Mouse (Mus musculus): ENCODE measurements around the gene Cdkn2aipnl.

Cdkn2aipnl gene

GRCm38 (mm10) chr11:51967443-51968401 lies at the start of gene Cdkn2aipnl:
Cdkn2aipnl (plus strand) TSS chr11:51967661.
- peak; percentile 97 for DNase-seq (ENCODE audit: low spot score)

GRCm38 (mm10) chr11:51917951-51918350 lies 49.5 kb upstream of the Cdkn2aipnl start:
- no peak for DNase-seq (ENCODE audit: low spot score)

DNA sequence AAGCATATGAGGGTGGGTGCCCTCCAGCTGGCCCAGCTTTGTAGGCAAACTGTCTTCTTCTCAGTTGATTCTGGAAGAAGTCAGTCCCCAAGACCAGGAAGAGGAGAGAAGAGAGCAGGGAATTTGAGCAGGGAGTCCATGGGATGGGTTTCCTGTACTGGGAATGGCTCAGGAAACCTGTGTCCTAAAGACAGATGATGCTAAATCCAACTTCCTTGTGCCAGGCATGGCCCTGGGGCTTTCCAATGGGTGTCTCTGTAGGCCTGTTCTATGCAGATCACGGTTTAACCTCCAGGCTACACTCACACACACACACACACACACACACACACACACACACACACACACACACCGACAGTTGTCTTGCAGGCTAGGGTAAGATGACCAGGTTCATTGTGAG lies 48.9 kb upstream of the Cdkn2aipnl start:
- DNase-seq (ENCODE audit: low spot score) = no peak

- DNase-seq (ENCODE audit: low spot score) = no peak
These were observed 45.9 kb upstream of the Cdkn2aipnl start for GRCm38 (mm10) chr11:51921355-51922125.

DNA sequence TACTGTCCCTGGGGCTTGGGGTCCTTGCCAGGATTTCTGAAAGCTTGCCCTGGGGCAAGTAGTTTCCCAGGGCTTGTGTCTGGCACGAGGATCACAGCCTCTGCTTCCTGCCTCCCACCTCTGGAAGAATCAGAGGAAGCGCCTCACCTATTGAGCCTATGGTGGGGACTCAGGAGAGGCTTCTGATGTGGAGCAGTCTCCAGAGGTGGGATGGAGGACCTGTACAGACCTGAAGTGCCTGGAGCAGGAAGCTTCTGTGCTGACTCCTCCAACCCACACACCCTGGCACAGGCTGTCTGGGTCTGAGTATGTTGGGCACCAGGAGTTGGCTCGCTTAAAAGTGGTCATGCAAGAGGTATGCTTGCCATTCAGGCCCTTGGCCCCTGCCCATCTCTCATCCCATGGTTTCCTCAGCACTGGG lies 45.0 kb upstream of the Cdkn2aipnl start:
- DNase-seq (ENCODE audit: low spot score) = no peak

DNA sequence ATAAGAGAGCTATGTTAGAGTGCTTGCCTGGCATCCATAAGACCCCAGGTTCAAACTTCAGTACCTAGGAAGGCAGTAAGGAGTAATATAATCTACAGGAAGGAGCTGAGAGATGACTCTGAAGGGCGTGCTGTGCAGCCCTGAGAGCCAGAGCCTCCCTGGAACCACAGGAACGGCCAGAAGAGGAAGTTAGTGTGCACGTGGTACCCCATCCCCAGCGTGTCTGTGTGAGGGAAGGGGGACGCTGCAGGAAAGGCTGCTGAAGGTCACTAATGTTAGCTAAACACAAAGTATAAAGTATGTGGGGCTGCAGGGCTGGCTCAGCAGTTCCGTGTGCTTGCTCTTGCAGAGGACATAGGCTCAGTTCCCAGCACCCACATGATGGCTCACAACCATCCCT lies 41.9 kb upstream of the Cdkn2aipnl start:
- no peak for DNase-seq (ENCODE audit: low spot score)

DNA sequence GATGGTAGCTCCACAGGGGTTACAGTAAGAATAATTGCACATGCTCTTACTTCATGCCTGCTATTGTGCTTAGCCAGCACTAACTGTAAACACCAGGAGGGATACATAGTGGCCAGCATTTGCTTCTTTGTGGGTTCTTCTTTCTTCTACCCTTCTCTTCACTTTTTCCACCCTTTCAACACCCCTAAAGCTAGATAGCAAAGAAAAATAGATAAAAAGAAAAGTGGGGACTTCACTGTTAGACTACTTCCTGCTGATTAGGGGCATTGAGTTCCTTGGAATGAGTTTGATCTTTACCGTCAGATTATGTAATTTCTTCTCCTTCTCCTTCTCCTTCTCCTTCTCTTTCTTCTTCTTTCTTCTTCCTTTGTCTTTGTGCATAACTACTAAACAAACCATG lies 41.1 kb upstream of the Cdkn2aipnl start:
- no peak for DNase-seq (ENCODE audit: low spot score)

DNA sequence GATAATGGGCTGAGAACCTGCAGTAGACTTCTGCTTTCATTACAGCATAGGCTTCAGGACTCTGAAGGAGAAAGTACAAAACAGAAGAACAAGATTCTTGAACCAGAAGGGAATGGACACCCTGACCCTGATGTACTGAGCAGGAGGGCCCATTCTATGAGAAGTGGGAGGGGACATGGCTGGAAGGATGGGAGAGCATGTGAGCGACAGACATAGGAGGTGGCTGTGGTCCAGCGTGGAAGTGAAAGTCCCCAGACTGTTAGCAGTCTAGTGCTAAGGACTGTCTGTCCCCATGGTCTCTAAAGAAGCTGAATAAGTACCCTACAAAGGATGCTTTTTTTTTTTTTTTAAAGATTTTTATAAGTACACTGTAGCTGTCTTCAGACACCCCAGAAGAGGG lies 40.4 kb upstream of the Cdkn2aipnl start:
- no peak for DNase-seq (ENCODE audit: low spot score)

DNA sequence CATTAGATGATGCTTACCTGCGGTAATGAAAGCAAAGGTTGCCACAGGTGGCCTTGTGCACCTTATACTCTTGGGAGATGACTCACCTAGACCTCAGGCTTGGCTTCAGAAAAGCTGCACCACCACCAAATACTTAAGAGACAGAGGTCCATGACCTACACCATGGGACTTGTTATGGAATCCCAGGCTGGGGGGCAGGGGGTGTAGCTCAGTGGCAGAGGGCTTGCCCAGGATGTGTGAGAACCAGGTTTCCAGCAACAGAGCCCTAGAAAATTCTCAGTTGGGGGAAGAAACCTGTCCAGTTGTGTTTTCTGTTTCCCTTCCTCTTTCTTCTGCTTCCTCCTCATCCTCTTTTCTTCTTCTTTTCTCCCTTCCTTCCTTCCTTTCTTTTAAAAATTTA lies 36.3 kb upstream of the Cdkn2aipnl start:
- no peak for DNase-seq (ENCODE audit: low spot score)

- DNase-seq (ENCODE audit: low spot score) = no peak
These were observed 35.7 kb upstream of the Cdkn2aipnl start for GRCm38 (mm10) chr11:51931790-51932189.

- no peak for DNase-seq (ENCODE audit: low spot score)
These were observed 33.2 kb upstream of the Cdkn2aipnl start for GRCm38 (mm10) chr11:51934230-51934629.

DNA sequence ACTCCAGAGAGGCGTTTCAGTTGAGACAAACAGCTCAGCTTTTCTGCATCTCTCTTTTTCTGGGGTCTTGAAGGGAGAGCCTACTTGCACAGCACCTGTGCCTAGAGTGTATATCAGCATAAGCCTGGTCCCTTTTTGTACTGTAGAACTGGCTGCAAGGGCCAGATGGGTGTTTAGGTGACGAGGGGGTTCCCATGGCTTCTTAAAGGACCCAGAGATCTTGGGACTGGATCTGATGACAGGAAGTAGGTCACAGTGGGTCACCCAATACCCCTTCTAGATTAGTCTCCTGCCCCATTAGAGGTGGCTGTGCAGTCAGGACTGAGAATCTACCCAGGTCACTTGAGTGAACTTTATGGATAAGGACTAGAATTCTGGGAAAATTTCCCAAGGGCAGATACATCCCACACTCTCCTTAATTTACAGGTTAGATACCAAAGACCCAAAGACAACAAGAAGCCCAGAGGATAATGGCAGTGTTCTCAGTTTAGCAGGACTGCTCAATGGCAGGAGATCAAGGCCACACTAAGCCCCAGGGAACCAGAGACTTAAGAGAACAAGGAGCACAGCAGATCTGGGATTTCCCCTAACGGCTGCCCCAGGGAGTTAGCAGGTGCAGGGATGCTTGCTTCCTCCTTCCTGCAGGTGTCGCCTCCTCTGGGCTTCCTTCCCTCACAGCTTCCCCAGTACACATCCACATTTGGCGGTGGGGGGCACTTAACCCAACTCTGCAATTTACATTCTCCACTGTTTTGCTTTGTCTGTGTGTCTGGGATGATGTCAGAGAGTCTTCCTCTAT lies 31.6 kb upstream of the Cdkn2aipnl start:
- no peak for DNase-seq (ENCODE audit: low spot score)

DNA sequence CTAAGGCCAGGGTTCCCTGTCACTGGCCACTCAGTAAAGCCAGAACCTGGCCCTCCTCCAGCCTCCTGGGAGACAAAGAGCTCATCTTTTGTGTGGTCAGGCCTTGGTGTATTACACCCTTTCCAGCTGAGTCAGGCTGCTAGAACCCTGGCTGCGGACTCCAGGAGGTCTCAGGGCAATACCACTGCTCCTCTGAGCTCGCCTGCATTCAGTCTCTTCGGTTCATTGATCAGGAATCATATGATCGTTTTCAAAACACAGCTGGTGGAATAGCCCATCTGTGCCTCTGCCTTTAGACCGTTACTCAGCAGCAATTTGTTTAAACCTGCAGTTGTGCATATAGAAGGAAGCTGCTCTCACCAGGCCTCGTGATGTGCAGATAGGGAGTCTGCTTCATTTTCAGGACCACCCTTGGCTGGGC lies 30.1 kb upstream of the Cdkn2aipnl start:
- DNase-seq (ENCODE audit: low spot score) = no peak

GRCm38 (mm10) chr11:51938817-51939589 lies 28.5 kb upstream of the Cdkn2aipnl start:
- DNase-seq (ENCODE audit: low spot score) = no peak

DNA sequence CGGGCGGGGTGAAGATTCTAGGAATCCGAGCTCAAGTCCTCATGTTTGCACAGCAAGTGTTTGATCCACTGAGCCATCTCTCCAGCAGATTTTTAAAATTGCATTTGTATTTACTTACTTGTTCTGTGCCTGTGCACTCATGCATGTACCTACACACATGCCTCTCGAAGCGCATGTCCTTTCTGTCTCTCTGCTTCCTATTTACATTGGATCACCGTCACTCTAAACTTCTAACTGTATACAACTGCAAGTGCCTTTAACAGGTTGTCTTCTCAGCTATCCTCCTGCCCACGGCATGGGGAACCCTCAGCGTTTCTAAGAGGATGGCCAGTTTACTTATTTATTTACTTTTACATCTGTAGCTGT lies 27.9 kb upstream of the Cdkn2aipnl start:
- DNase-seq (ENCODE audit: low spot score) = no peak

DNA sequence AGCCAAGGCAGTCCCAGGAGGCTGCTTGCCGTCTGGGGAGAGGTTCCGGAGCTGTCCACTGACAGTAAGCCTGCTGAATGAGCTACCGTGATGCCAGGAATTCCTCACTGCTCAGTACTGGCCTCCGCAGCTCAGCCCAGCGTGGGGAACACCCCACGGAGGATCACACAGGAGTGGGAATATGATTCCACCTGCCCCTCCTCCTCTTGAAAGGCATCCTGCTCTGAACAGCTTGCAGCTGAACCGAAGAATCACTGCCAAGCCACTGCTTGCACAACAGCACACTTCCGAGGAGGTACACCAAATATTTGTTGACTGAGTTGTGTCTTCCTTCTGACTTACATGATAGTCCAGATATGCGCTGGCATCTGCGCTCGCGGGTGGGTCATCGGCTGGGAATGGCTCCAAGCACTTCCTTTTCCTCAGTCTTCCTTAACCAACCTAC lies 26.9 kb upstream of the Cdkn2aipnl start:
- peak; percentile 17 for DNase-seq (ENCODE audit: low spot score)

DNA sequence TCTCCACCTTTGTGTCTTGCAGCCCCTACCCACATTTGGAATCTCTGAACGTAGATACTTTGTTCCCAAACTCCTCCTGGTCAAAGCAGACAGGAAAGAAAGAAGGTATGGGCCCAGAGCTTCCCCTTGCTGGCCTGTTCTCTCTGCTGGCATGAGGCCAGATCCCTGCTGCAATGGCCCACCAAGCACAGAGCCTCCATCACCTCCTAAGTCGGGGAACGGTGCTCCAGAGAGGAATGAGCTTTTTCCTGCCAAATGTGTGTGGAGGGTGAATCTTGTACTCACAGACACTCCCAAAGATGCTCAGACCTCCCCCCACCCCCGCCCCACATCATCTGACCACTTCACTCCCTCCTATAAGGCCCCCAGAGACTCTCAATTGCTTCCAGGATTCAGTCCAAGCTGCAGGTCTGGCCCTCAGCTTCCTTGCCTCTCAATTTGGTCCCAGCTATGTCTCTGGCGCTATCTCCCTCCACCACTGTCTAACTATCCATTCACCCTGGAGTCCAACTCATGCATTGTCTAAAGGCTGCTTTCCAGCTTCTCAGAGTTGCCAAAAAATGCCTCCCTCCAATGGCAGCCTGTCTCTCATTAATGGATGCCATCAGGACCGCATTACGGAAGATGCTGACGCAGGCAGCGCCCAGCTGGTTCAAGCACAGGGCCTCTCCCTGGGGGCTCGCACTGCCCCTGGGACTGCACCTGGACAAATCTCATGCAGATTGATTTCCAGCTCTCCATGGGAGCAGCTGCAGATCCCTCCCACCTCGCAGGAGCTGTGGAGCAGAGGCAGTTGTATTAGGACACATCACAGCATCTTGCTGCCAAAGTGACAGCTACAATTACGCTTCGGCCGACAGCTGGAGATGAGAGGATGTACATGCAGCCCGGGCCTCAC lies 24.6 kb upstream of the Cdkn2aipnl start:
- DNase-seq (ENCODE audit: low spot score) = no peak

- DNase-seq (ENCODE audit: low spot score) = no peak
These were observed 24.0 kb upstream of the Cdkn2aipnl start for GRCm38 (mm10) chr11:51943500-51943841.

- no peak for DNase-seq (ENCODE audit: low spot score)
These were observed 23.2 kb upstream of the Cdkn2aipnl start for GRCm38 (mm10) chr11:51944239-51944638.

GRCm38 (mm10) chr11:51945548-51945947 lies 21.9 kb upstream of the Cdkn2aipnl start:
- DNase-seq (ENCODE audit: low spot score) = no peak

Data from ovary, postnatal 36 days (tissue).